Mouse (Mus musculus) kidney, adult 2 months (tissue): ENCODE data around the gene Gpm6b.

ENCODE experiments used
- CTCF ChIP-seq: fragments of 200-500 bp; conservative IDR thresholded peaks from 2 replicates; pipeline ENCODE4 v1.5.1; 2011; ENCODE audit warnings: low read depth, mild to moderate bottlenecking, control low read depth, low read length, moderate library complexity, mixed read lengths; ENCODE audit not compliant: insufficient read depth, insufficient read length
- POLR2A ChIP-seq: fragments of 200-500 bp; IDR thresholded peaks from one replicate; pipeline ENCODE4 v1.6.1; 2011; ENCODE audit warnings: low read depth, low read length, control low read depth

- no peak for TF ChIP-seq POLR2A
- TF ChIP-seq CTCF = no peak
Measured at GRCm38 (mm10) chrX:166230515-166231267, 8.0 kb upstream of the Gpm6b start.
